Mouse (Mus musculus) intestine, embryonic 15.5 days (tissue): ENCODE data around the gene Pde4b. TPM values are rescaled to one million over a fixed set of nuclear protein-coding genes. Genes with fewer than 3 reads are reported as not detected.

Source experiments
- ATAC-seq: fragments of 200-750 bp; cut with Nextera tagmentation; 2 replicates; pipeline ENCODE4 v1.8.0; 2017; ENCODE audit warnings: moderate TSS enrichment, moderate library complexity
- H3K27ac ChIP-seq: fragments of 300-500 bp; sonication (generic); 2 replicates; pipeline ENCODE4 v1.5.1; 2015; ENCODE audit warnings: mild to moderate bottlenecking, inconsistent platforms
- H3K27me3 ChIP-seq: fragments of 300-500 bp; sonication (generic); replicated peaks from 2 replicates; pipeline ENCODE4 v1.6.1; 2015; ENCODE audit warnings: inconsistent platforms
- H3K36me3 ChIP-seq: fragments of 300-500 bp; sonication (generic); 2 replicates; pipeline ENCODE4 v1.6.1; 2015; ENCODE audit warnings: inconsistent platforms
- H3K4me1 ChIP-seq: fragments of 300-500 bp; sonication (generic); replicated peaks from 2 replicates; pipeline ENCODE4 v1.6.1; 2015; ENCODE audit warnings: inconsistent platforms
- H3K4me2 ChIP-seq: fragments of 300-500 bp; sonication (generic); replicated peaks from 2 replicates; pipeline ENCODE4 v1.6.1; 2015; ENCODE audit warnings: mild to moderate bottlenecking, inconsistent platforms
- H3K4me3 ChIP-seq: fragments of 300-500 bp; sonication (generic); replicated peaks from 2 replicates; pipeline ENCODE4 v1.5.1; 2015; ENCODE audit warnings: inconsistent platforms
- H3K9ac ChIP-seq: fragments of 300-500 bp; sonication (generic); 2 replicates; pipeline ENCODE4 v1.6.1; 2015; ENCODE audit warnings: inconsistent platforms
- H3K9me3 ChIP-seq: fragments of 300-500 bp; sonication (generic); 2 replicates; pipeline ENCODE4 v1.6.1; 2016; ENCODE audit warnings: inconsistent platforms
- WGBS: fragments of 180-500 bp; shearing (Covaris S2); methylation state at CpG from one replicate; pipeline ENCODE4 v1.1.7; 2015; 5-methylcytosine and 5-hydroxymethylcytosine counted together
- polyA plus RNA-seq: library from polyadenylated mRNA; unstranded; fragments of >200 nt; fragmentation: Nextera tagmentation; extraction: Ambion mirVana; gene quantifications from 2 replicates; pipeline ENCODE4 v1.2.1, GENCODE M21; 2015

Gene Pde4b
- polyA plus RNA-seq, 1 experiment from 2014 or later = 13.4 TPM

- Histone ChIP-seq H3K27me3 (no peaks in the 10 kb centered on the region), H3K9me3 (no peaks in the 10 kb centered on the region), H3K4me2 (no peak overlapping the region), H3K36me3 (no peaks in the 10 kb centered on the region), H3K4me1 (no peaks in the 10 kb centered on the region), H3K4me3 (no peak overlapping the region), H3K9ac (no peak overlapping the region), H3K27ac (no peak overlapping the region)
- 61% methylated on average over 8 of the region's 8 CpGs for WGBS
- peak; percentile 75 for ATAC-seq
Observed at GRCm38 (mm10) chr4:102533183-102534048, 446.1 kb downstream of the Pde4b start.

- no peak overlapping the region for H3K4me3 ChIP-seq
- H3K27ac ChIP-seq = no peak overlapping the region
- WGBS = 81% methylated on average over 5 of the region's 5 CpGs
- H3K4me2 ChIP-seq = no peak overlapping the region
- no peaks in the 10 kb centered on the region for H3K4me1 ChIP-seq
- no peaks in the 10 kb centered on the region for H3K9me3 ChIP-seq
- no peak for ATAC-seq
- H3K9ac ChIP-seq = no peak overlapping the region
- H3K36me3 ChIP-seq = no peaks in the 10 kb centered on the region
- no peaks in the 10 kb centered on the region for H3K27me3 ChIP-seq
Observed at GRCm38 (mm10) chr4:102534049-102534730, 446.8 kb downstream of the Pde4b start.

- H3K27me3 ChIP-seq = no peaks in the 10 kb centered on the region
- no peak overlapping the region for H3K9ac ChIP-seq
- no peak for ATAC-seq
- H3K4me1 ChIP-seq = no peaks in the 10 kb centered on the region
- H3K36me3 ChIP-seq = no peaks in the 10 kb centered on the region
- 61% methylated on average over 3 of the region's 3 CpGs for WGBS
- no peak overlapping the region for H3K4me3 ChIP-seq
- no peak overlapping the region for H3K27ac ChIP-seq
- H3K4me2 ChIP-seq = no peak overlapping the region
- H3K9me3 ChIP-seq = no peaks in the 10 kb centered on the region
Observed at GRCm38 (mm10) chr4:102535886-102536285, 448.5 kb downstream of the Pde4b start.

GRCm38 (mm10) chr4:102538266-102538665, 450.9 kb downstream of the Pde4b start:
- H3K27me3 ChIP-seq = no peaks in the 10 kb centered on the region
- no peaks in the 10 kb centered on the region for H3K9me3 ChIP-seq
- H3K27ac ChIP-seq = no peak overlapping the region
- H3K36me3 ChIP-seq = no peaks in the 10 kb centered on the region
- WGBS = 86% methylated on average over 1 of the region's 1 CpGs
- no peak for ATAC-seq
- H3K4me3 ChIP-seq = no peak overlapping the region
- H3K4me2 ChIP-seq = no peak overlapping the region
- no peaks in the 10 kb centered on the region for H3K4me1 ChIP-seq
- no peak overlapping the region for H3K9ac ChIP-seq

- Histone ChIP-seq H3K9me3 (no peaks in the 10 kb centered on the region), H3K27me3 (no peaks in the 10 kb centered on the region), H3K9ac (no peak overlapping the region), H3K36me3 (no peaks in the 10 kb centered on the region), H3K4me2 (no peak overlapping the region), H3K27ac (no peak overlapping the region), H3K4me3 (no peak overlapping the region), H3K4me1 (no peaks in the 10 kb centered on the region)
- WGBS = 92% methylated on average over 2 of the region's 2 CpGs
- no peak for ATAC-seq
Observed at GRCm38 (mm10) chr4:102538793-102539192, 451.4 kb downstream of the Pde4b start.

GRCm38 (mm10) chr4:102539598-102540180, 452.3 kb downstream of the Pde4b start:
- H3K27ac ChIP-seq = no peak overlapping the region
- H3K4me3 ChIP-seq = no peak overlapping the region
- no peaks in the 10 kb centered on the region for H3K27me3 ChIP-seq
- no peaks in the 10 kb centered on the region for H3K36me3 ChIP-seq
- ATAC-seq = no peak
- H3K4me2 ChIP-seq = no peak overlapping the region
- H3K9me3 ChIP-seq = no peaks in the 10 kb centered on the region
- no peak overlapping the region for H3K9ac ChIP-seq
- 77% methylated on average over 5 of the region's 5 CpGs for WGBS
- H3K4me1 ChIP-seq = no peaks in the 10 kb centered on the region

DNA sequence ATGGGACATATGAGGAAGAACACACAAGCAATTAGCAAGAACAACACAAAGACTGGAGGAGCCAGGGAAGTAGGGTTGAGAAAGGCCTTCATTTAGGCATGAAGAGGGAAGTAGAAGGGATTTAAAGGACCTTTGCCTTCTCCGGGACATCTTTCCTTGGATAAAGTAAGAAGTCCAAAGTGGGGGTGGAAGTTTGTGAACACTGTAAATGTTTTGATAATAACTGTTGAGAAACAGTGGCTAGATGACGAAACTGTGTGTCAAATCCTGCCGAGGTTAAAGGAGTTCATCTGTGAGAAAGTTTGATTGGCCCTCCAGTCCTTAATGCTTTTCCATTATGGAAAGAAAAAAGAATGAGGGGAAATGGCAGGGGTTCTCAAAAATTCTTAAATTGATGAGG, 455.6 kb downstream of the Pde4b start:
- H3K36me3 ChIP-seq = no peaks in the 10 kb centered on the region
- 77% methylated on average over 3 of the region's 3 CpGs for WGBS
- no peak for ATAC-seq
- H3K4me1 ChIP-seq = no peaks in the 10 kb centered on the region
- no peak overlapping the region for H3K4me2 ChIP-seq
- H3K9me3 ChIP-seq = no peaks in the 10 kb centered on the region
- H3K4me3 ChIP-seq = no peak overlapping the region
- H3K27me3 ChIP-seq = no peaks in the 10 kb centered on the region
- no peak overlapping the region for H3K9ac ChIP-seq
- H3K27ac ChIP-seq = no peak overlapping the region

- Histone ChIP-seq H3K9me3 (no peaks in the 10 kb centered on the region), H3K27me3 (no peaks in the 10 kb centered on the region), H3K27ac (no peak overlapping the region), H3K4me2 (no peak overlapping the region), H3K9ac (no peak overlapping the region), H3K36me3 (no peaks in the 10 kb centered on the region), H3K4me1 (no peaks in the 10 kb centered on the region), H3K4me3 (no peak overlapping the region)
- WGBS = 78% methylated on average over 4 of the region's 4 CpGs
- ATAC-seq = no peak
Observed at GRCm38 (mm10) chr4:102545226-102545625, 457.9 kb downstream of the Pde4b start.

GRCm38 (mm10) chr4:102555566-102555965, 468.2 kb downstream of the Pde4b start:
- Histone ChIP-seq H3K4me2 (no peak overlapping the region), H3K27ac (no peak overlapping the region), H3K4me1 (0 out of 2 replicates have a peak, but pooled peaks cover 4% of the 10 kb centered on the region), H3K4me3 (no peak overlapping the region), H3K9me3 (no peaks in the 10 kb centered on the region), H3K36me3 (no peaks in the 10 kb centered on the region), H3K27me3 (no peaks in the 10 kb centered on the region), H3K9ac (no peak overlapping the region)
- WGBS = 71% methylated on average over 7 of the region's 7 CpGs
- ATAC-seq = no peak

GRCm38 (mm10) chr4:102557006-102557405, 469.7 kb downstream of the Pde4b start:
- no peaks in the 10 kb centered on the region for H3K36me3 ChIP-seq
- no peak overlapping the region for H3K4me3 ChIP-seq
- no peak overlapping the region for H3K27ac ChIP-seq
- no peaks in the 10 kb centered on the region for H3K27me3 ChIP-seq
- H3K4me2 ChIP-seq = no peak overlapping the region
- H3K9me3 ChIP-seq = no peaks in the 10 kb centered on the region
- H3K9ac ChIP-seq = no peak overlapping the region
- 35% methylated on average over 2 of the region's 2 CpGs for WGBS
- H3K4me1 ChIP-seq = 0 out of 2 replicates have a peak, but pooled peaks cover 4% of the 10 kb centered on the region
- no peak for ATAC-seq

DNA sequence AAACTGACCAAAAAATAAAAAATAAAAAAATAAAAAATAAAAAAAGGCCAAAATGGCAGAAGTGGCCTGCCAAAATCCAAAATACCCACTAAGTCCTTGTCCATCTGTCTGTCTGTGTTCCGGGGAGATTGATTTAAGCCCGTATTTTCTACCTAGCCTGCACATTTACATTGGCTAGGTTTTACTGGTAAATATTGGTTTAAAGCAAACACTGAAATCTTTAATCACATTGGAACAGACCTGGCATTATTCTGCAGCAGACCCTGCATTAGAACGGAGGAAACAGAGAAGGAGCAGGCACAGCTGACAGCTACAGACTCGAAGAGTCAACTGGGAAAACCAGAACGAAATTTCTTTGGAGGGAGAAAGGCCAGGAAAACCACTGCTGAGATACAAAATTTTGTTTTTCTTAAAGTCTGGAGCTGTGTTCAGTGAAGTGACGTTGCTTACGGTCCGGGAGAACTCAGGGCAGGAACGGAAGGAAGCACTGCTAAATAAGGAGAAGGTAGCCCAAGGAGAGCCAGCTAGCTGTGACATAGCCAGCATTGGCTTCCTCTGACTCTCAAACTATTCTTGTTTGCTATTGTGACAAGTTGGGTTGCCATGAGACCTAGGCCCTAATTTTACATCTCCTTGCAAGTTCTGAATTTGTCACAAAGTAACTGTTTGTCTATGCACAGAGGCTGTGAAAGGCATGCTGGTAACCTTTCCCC, 470.3 kb downstream of the Pde4b start:
- no peak overlapping the region for H3K4me2 ChIP-seq
- no peak overlapping the region for H3K4me3 ChIP-seq
- 39% methylated on average over 9 of the region's 9 CpGs for WGBS
- no peak overlapping the region for H3K9ac ChIP-seq
- H3K4me1 ChIP-seq = 0 out of 2 replicates have a peak, but pooled peaks cover 4% of the 10 kb centered on the region
- H3K27ac ChIP-seq = no peak overlapping the region
- no peaks in the 10 kb centered on the region for H3K27me3 ChIP-seq
- H3K9me3 ChIP-seq = no peaks in the 10 kb centered on the region
- H3K36me3 ChIP-seq = no peaks in the 10 kb centered on the region
- no peak for ATAC-seq

DNA sequence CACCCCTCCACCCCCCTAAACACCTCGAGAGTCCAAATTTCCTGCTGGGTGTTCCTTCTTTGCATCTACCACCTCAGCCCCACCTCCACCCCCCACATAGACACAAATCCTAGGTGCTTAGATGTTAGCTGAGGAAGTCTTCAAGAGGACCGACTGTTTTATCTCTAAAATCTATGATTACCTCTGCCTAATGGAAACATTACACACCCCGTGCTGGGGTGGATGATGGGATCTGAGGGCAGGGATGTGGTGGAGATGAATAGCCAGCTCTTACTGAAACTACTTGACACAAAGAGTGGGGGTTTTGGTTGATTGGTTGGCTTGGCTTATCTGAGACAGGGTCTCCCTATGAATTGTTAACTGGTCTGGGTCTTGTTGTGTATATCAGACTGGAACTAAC, 471.0 kb downstream of the Pde4b start:
- 0 out of 2 replicates have a peak, but pooled peaks cover 4% of the 10 kb centered on the region for H3K4me1 ChIP-seq
- no peaks in the 10 kb centered on the region for H3K36me3 ChIP-seq
- H3K9ac ChIP-seq = no peak overlapping the region
- H3K4me3 ChIP-seq = no peak overlapping the region
- no peaks in the 10 kb centered on the region for H3K9me3 ChIP-seq
- H3K27ac ChIP-seq = no peak overlapping the region
- ATAC-seq = no peak
- H3K4me2 ChIP-seq = no peak overlapping the region
- WGBS = 26% methylated on average over 3 of the region's 3 CpGs
- H3K27me3 ChIP-seq = no peaks in the 10 kb centered on the region
